Mouse (Mus musculus) megakaryocyte progenitor cell, adult 5-6 weeks (primary cell): Measurements from ENCODE around the gene Eef1akmt1. TPM values are rescaled to one million over a fixed set of nuclear protein-coding genes. Genes with fewer than 3 reads are reported as not detected.

Experiments used
- ATAC-seq: replicated peaks from 2 replicates; pipeline ENCODE4 v1.8.0; 2016; ENCODE audit warnings: mild to moderate bottlenecking, moderate TSS enrichment, inconsistent platforms; ENCODE audit not compliant: poor library complexity
- total RNA-seq, 2 experiments: library from RNA; stranded (forward) in 1 of 2; stranded (reverse) in 1 of 2; fragments of 157-497, 149-512 nt in 1 of 2; fragments of 200-1000 nt in 1 of 2; gene quantifications; 2 replicates each; pipeline versions ENCODE4 v1.2.3 to v1.2.4; 2015 to 2017

The Eef1akmt1 gene
- total RNA-seq (2015), result 43.6 and 49.5 TPM in 2 replicates
- total RNA-seq (2017), result 14.0 and 24.2 TPM in 2 replicates

DNA sequence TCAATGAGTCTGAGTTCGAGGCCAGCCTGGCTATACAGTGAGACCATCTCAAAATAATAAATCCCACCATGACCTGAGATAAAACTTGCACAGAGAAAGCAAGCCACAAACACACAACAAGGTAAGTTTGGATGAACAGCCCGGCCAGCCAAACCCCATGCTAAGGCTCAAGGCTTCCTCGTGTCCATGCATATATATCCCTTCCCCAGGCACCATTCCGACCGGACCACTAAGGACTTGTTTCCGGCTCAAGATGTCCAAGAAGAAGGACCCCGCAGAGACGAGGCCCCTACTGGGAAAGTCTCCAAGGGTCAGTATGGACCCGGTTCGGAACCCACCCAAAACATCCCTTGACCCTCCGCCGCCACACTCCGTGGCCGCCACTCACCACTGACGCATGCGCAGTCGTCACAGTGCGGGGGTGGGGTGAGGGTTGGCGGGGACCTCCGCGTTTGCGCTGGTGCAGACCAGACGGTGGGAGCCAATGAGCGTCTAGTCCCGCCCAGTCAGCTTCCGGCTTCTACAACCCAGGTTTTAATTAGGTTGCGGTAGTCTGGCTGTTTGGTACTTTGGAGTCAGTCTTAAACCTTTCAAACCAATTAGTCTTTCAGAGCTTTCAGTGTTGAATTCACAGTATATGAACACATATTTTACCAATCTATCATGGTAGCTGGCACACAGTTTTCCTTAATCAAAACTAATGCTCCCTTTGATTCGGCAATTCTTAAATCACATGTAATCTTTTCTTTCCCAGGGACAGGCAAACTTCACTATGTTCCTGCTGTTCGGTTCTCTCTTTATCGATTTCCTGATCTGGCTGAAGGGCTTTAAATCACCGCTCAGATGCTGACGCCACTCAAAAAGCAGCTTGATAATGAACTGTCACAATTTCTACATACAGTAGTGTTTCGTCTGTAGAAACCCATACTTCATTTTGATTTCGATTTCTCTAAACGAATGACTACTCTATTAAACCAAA lies at the start of gene Eef1akmt1:
Gene Eef1akmt1, minus strand, starts transcription at position 458 of the 979 bp plus-strand sequence.
- ATAC-seq, result peak; percentile 98

DNA sequence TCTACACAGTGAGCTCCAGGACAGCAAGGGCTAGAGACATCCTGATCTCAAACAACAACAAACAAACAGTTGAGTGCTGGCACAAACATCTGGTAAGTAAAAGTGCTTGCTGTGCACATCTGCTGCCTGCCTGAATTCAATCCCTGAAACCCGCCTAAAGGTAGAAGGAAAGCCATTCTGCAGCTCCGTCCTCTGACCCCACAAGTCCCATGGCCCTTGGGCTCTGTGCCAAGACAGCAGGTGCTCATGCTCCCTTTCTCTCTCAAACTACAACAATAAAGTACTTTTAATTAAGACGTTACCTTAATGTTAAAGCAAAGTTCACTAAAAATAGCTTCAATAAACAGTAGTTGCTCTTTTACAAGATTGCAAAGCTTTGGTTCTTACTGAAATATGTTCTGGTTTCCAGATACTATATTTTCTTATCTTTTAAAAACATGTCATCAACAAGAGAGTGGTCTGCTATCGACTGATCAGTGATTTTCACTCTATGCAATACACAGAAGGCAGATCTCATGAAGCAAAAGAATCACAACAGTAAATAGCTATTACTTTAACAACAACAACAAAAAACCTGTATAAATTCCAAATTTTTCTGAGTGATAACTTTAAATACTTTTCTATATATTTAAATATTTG lies 49.3 kb upstream of the Eef1akmt1 start:
- ATAC-seq, result no peak

DNA sequence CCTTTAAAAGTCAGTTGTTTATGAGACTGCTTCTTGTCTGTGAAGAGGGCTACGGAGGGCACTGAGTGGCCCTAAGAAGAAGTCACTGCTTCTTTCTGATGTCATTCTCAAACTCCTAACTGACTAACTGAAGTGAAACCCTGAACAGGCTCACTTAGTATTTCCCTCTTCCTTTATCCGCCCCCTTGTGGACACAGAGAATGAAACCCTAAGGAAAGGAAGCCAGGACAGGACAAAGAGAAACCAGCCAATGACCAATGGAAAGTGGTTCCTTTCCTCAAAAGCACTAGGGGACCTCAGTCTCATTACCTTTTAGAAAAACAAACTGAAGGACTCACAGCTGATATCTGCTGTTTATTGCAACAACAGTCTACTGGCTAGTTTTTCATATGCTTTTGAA lies 48.1 kb upstream of the Eef1akmt1 start:
- ATAC-seq, result peak; percentile 89

DNA sequence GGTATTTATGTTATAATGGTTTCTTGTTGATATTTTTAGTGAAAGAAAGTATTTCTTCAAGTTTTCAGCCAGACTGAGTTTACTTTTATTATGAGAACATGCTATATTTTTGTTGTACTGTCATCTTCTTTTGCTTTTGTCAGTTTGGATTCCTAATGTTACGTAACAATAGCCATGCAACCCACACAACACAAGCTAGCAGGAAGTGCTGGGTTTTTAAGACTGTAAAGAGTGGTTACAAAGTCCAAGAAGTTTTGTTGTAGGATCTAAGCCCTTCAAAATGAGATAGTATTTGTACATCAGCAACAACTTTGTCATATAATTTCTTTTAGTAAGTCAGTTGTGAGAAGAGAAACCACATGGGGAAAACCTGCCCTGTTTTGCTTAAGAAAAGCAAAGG lies 46.3 kb upstream of the Eef1akmt1 start:
- ATAC-seq, result peak; percentile 29; the same call in 1 of the 2 replicates

DNA sequence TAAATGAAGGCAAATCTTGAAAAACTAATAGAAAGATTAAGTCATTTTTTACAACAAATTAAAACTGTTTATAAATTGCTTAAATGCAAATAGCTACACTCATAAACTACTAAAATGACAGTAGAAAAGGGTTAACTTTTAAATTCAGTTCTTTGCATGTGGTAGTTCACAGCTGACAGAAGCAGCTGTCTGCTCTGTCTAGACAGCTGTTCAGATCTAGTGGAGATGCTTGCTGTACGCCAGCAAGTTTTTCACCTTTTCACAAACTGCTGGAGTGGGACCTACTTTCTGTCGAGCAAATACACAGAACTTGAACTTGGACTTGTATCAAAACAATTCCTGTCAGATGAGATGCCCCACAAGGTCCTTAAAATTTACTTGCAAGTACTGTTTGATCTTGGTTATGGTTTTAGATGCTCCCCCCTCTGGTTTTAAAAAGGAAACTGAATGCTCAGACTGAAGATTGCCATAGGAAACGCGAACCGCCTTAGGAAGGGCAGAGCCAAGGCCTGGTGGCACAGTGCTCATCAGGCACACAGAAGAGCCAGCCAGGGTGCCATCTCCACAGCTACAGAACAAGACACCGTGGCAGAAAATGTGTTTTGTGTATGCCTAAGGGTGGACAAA lies 45.0 kb upstream of the Eef1akmt1 start:
- no peak for ATAC-seq

DNA sequence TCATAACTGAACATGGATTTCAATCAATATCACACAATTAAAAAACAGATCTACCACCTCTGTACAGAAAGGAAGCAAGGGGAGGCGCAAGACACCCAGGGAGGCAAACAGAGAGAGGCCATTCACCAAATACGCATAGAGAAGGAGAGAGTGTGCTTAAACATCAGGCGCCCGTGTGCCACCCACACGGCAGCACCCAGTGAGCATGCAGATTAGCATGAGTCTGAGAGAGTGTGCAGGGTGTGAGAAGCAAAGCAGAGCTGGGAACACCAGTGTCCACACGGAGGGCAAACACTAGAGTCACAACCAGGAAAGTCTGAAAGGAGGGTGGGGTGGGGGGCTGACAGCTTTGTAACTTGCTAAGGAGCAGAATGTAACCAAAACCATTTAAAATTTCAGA lies 44.4 kb upstream of the Eef1akmt1 start:
- ATAC-seq, result no peak

DNA sequence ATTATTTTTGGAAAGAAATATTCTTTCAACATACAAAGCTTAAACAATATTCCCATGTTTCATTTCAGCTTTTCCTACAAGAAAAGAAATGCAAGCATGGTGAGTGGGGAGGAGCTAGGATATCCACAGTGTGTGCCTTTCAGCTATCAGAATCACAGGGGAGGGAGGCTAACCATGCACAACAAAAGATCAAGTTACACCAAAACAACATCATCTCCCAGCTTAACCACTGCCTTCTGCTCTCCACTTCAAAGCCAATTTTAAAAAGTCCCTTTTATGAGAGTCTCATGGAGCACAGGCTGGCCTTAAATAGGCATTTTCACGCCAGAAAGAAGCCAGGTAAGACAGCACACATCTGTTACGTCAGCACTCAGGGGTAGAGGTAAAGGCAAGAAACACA lies 39.6 kb upstream of the Eef1akmt1 start:
- no peak for ATAC-seq

DNA sequence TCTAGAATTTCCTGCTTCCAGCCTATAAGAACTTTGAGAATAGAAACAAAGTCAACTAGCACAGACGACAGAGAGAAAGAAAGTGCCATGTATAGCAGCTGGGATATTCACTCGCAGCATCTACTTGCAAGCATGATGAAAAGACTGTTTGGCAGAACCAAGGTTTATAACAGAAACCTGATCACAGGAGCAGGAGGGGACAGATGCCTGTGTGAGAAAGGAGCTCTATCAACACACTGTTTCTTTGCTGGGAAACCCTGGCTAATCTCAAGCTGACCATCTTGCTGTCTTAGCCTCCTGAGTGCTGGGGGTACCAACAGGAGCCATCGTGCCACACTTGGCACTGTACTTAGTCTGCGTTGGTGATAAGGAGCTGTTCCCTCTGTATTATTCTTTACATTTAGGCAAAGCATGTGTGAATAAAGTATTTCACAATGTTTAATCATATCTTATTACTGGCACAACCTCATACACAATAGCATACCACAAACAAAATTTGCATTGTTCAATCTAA lies 38.5 kb upstream of the Eef1akmt1 start:
- peak; percentile 91 for ATAC-seq

DNA sequence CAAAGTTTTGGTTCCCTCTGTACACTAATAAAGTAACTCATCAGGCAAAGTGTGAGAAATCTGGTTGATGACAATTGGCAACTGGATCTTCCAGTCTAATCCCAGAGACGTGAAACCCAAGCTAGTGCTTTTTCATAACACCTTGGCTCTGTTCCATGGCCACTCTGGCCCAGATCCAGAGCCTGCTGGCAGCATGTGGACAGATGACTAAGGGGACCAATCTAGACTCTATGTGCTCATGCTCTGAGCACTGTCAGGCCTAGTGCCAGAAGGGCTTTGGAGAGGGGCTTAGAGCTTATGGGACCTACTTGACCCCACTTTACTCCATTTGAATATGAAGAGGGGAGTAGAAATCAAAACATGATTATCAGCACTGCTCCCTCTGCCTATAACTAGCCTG lies 36.1 kb upstream of the Eef1akmt1 start:
- peak; percentile 54 for ATAC-seq

DNA sequence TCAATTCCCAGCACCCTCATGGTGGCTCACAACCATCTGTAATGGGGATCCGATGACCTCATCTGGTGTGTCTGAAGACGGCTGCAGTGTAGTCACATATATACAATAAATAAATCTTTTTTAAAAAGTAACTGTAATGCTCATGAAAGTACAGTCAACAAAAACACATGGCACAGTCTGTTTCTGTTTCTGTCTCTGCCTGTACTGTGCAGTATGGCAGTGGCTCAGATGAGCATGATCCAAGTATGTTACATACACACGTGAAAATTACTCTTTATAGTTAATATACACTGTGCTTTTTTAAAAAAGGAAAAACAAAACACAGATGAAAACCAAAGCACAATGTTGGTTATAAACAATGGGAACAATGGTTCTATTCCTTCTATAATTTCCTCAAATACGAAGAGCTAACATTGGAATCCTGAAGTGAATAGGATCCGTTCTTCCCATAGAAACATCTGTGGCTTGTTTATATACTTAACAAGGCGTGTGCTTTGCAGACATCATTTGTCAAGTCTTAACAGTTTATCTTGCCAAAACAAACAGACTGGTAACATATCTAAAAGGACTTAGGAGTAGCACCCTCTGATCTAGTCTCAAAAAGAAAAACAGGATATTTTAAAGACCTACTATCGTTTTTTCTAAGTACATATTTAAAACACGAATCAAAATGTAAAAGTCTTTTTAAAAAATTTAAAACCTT lies 35.4 kb upstream of the Eef1akmt1 start:
- ATAC-seq, result no peak

DNA sequence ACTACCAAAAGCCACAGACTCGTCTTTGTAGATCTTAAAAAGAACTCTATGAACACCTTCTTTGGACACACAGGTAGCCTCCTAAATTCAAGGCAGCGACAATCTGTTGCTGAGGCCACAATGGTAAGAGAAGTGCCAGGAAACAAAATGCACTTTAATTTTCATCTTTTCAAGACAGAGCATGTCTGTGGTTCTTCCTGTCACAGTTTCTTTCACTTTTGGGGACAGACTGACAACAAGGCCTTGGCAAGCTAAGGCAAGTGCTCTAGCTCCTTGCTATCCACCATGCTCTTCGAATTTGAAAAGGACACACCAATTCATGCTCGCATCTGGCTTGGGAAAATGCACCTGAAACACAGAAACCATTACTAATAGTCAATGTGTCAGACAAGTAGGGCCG lies 21.9 kb upstream of the Eef1akmt1 start:
- no peak for ATAC-seq

DNA sequence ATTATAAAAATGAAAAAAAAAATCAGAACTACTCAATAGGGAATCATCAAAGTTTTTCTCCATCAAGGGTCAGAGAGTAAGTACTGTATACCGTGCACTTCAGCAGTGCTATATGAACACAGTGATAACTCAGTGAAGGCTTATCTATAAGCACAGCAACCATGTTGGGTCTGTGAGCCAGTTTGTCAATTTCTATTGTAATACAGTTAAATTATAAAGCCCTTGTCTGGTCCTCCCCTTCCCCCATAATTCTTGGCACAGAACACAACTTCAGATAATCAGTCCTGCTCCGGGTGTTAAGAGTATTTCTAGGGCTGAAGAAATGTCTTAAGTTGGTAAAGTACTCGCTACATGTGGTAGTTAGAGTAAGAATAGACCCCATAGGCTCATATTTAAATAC lies 20.4 kb upstream of the Eef1akmt1 start:
- ATAC-seq, result peak; percentile 86

DNA sequence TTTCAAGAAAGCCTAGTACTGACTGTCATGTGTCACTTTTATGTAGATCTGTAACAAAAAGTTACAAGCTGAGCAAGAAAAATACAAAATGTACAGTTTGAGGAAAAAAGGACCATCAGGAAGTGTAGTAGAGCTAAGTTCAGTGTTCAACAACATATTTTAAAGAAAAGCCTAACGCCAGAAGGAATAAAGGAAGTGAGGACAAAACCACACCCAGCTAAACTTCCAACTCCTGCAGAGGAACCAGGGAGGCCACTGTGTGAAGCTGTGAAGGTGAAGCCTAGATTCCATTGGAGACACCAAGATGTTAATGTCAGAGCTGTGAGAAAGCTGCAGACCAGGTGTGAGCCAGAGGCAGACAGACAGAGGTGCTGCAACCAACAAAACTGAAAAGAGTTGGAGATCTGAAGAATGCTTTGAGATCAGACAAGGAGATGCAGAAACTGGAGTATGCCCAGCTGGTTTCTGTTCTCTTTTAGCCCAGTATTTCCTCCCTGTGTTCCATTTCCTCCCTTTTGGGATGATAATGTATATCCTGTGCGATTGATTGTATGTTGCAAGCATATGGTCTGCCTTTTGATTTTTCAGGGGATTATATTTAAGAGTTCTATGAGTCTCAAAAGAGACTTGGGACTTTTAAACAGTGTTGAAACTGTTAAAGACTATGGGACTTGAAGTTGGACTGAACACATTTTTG lies 5.1 kb upstream of the Eef1akmt1 start:
- ATAC-seq, result peak; percentile 42; the same call in 1 of the 2 replicates

DNA sequence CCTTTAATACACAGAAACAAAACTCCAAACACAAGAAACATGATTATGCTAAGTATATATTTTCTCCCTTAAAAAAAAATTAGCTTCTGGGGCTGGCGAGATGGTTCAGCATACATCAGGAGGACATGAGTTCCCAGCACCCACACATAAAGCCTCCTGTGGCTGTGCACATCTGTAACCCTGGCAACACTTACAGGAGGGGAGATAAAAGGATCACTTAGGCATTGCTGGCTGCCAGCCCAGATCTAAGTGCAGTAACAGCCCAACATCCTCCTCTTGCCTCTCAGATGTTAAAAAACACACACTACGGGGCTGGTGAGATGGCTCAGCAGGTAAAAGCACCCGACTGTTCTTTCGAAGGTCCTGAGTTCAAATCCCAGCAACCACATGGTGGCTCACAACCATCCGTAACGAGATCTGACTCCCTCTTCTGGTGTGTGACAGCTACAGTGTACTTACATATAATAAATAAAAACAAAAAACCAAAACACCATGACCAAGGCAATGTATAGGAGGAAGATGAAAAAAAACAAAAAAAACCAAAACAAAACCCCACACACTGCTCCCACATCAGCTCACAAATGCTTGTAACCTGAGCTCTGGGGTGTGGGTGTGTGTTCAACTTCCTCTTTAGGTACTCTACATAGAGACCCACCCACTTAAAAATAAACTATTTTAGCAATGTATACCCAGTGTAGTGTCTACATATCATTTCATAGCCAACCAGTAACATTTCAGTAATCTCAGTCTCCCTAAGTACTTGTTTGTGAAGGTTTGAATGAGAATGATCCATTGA lies 3.6 kb upstream of the Eef1akmt1 start:
- ATAC-seq, result 0 out of 2 replicates have a peak, but pooled peaks have one; percentile 24

DNA sequence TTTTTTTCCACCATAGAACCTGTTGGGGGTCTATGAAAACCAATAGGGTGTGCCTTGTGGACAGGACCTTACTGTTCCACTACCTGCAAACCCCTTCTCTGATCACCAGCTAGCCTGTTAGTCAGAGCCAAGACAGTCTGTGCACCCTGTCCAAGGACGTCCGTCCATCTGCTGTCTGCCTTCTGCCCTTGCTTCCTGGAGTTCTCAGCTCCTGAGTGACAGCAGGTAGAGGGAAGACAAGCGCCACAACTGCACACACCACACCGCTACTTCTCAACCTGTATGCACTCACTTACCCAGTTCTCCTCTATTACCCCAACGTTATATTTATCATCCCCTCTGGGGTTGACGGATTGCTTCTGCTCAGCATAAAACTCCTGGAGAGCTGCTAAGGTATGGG lies 5.8 kb downstream of the Eef1akmt1 start:
- no peak for ATAC-seq

DNA sequence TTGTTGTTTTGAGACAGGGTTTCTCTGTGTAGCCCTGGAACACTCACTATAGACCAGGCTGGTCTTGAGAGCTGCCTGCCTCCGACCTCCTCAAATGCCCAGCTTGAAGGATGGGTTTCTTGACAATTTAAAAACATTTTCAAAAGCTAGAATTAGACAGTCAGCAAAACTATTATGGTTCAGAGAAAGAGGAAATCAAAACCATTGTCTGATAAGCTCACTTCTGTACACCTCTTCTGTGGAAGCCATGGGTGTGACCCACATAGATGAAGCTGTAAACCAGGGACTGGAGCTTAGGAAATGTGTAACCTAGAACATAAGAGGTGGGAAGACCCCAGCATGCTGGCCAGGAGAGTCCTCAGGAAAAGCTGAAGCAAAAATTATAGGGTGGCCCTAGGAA lies 14.5 kb downstream of the Eef1akmt1 start:
- no peak for ATAC-seq

DNA sequence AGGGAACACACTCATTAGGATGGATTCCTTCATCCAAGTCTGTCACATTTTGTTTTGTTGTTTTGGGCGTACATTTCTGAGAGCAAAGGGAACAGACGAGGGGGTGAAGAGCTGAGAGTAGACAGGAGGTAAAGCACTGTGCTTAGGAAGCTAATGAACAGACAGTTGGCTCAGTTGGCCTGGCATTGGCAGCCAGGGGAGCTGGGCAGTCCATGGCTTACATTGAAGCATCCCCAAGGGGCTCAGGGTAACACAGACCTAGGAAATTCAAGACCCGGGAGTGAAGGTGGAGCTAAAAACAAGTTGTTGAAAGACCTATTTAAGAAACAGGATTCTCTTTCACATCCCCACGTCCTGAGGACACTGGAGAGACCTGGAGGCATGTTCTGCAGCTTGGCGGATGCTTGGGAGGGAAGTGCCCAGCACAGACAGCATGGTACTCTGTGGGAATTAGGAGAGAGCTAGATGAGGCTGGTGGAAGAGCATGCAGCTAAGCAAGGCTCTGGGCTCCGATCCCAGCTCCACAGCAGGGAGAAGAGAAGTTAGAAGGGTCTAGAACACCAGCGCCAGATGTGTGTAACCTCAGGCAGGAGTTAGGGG lies 15.8 kb downstream of the Eef1akmt1 start:
- no peak for ATAC-seq

DNA sequence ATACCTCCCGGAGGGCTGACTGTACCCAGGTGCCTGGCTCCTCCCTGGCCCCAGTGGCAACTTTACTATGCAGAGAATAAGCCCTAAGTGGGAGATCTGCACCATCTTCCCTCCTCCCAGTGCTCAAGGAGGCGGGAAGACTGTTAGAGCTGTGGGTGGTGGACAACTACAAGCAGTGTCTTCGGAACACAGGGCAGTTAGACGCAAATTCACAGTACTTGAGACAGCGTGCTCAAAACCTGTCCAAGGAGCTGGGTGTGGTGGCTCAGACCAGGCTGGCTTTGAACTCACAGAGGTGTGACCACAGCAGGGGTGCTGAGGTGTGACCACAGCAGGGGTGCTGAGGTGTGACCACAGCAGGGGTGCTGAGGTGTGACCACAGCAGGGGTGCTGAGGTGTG lies 17.0 kb downstream of the Eef1akmt1 start:
- ATAC-seq, result no peak

DNA sequence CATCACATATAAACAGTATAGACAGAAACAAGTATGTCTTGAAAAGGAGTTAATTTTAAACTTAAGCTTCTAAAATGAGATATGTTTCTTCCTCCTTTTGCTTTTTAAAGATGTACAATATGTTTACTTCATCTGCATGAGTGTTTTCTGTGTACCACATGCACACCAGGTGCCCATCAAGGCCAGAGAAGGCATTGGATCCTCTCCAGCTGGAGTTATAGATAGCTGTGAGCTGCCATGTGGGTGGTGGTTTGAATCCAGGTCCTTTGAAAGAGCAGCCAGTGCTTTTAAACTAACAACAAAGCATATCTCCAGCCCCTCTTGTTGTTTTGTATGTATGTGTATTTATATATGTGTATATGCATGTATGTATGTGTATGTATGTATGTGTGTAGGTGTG lies 18.5 kb downstream of the Eef1akmt1 start:
- ATAC-seq, result no peak
